Mouse (Mus musculus) bone marrow, adult 2 months (tissue): Measurements from ENCODE around the gene Pgm1.

ENCODE experiments used
- CTCF ChIP-seq: fragments of 200-500 bp; IDR thresholded peaks from 2 replicates; pipeline ENCODE4 v1.5.1; 2011; ENCODE audit warnings: low read length, control low read depth; ENCODE audit not compliant: control insufficient read depth, insufficient read depth
- POLR2A ChIP-seq: fragments of 200-500 bp; IDR thresholded peaks from 2 replicates; pipeline ENCODE4 v1.6.1; 2011; ENCODE audit warnings: low read depth, mild to moderate bottlenecking, control low read depth, low read length, borderline replicate concordance; ENCODE audit not compliant: control insufficient read depth

DNA sequence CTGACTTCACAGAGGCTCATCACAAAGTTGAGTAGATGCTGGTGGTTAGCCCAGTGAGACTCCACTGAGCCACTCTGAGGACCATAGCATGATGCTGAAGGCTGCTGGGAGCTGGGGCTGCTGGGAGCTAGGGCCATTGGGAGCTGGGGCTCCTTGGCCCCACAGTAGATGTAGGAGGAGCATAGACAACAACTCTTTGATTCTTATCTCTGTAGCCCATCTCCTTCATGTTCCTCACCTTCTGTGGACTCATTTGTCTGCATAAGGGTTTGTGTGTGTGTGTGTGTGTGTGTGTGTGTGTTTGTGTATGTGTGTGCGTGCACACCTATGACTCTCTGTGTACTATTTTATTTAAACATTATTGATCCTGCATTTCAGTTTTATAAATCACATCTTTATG is 18.7 kb downstream of the Pgm1 start:
- TF ChIP-seq CTCF (no peak), POLR2A (no peak)
